Mouse (Mus musculus) heart, embryonic 10.5 days (tissue): Measurements from ENCODE around the gene Trim17. TPM values are rescaled to one million over a fixed set of nuclear protein-coding genes. Genes with fewer than 3 reads are reported as not detected.

Experiments
- DNase-seq: peaks from one replicate; pipeline ENCODE4 v3.0.0-alpha.2; 2017; ENCODE audit warnings: low spot score
- H3K27ac ChIP-seq: fragments of 300-500 bp; sonication (generic); 2 replicates; pipeline ENCODE4 v1.5.1; 2016; ENCODE audit warnings: mild to moderate bottlenecking
- H3K27me3 ChIP-seq: fragments of 300-500 bp; sonication (generic); 2 replicates; pipeline ENCODE4 v1.6.1; 2016; ENCODE audit warnings: mild to moderate bottlenecking; ENCODE audit not compliant: poor library complexity, insufficient read depth, severe bottlenecking
- H3K36me3 ChIP-seq: fragments of 300-500 bp; sonication (generic); 2 replicates; pipeline ENCODE4 v1.6.1; 2016; ENCODE audit warnings: mild to moderate bottlenecking, moderate library complexity
- H3K4me1 ChIP-seq: fragments of 300-500 bp; sonication (generic); 2 replicates; pipeline ENCODE4 v1.6.1; 2016; ENCODE audit warnings: mild to moderate bottlenecking
- H3K4me3 ChIP-seq: fragments of 300-500 bp; sonication (generic); 2 replicates; pipeline ENCODE4 v1.5.1; 2016; ENCODE audit warnings: mild to moderate bottlenecking, moderate library complexity
- H3K9me3 ChIP-seq: fragments of 300-500 bp; sonication (generic); 2 replicates; pipeline ENCODE4 v1.6.1; 2016; ENCODE audit warnings: mild to moderate bottlenecking, moderate library complexity
- WGBS: fragments of 180-500 bp; shearing (Covaris S2); methylation state at CpG from one replicate; pipeline ENCODE4 v1.1.7; 2016; 5-methylcytosine and 5-hydroxymethylcytosine counted together
- polyA plus RNA-seq: library from polyadenylated mRNA; unstranded; fragments of >200 nt; fragmentation: Nextera tagmentation; extraction: Ambion mirVana; gene quantifications from 2 replicates; pipeline ENCODE4 v1.2.1, GENCODE M21; 2016

Gene Trim17
- polyA plus RNA-seq, 1 experiment from 2014 or later: 0.75 TPM

- Histone ChIP-seq H3K9me3 (no peaks in the 10 kb centered on the region), H3K4me1 (peaks cover 20% of the 10 kb centered on the region), H3K27ac (no peak overlapping the region; the same call in 1 of the 2 replicates), H3K27me3 (peaks cover under 1% of the 10 kb centered on the region; the same call in 1 of the 2 replicates), H3K36me3 (peaks cover 30% of the 10 kb centered on the region), H3K4me3 (no peak overlapping the region)
- WGBS: 59% methylated on average over 4 of the region's 4 CpGs
- DNase-seq: no peak
Observed at GRCm38 (mm10) chr11:58929055-58929454, 25.4 kb upstream of the Trim17 start.

GRCm38 (mm10) chr11:58929641-58930040 lies 24.8 kb upstream of the Trim17 start:
- Histone ChIP-seq H3K9me3 (no peaks in the 10 kb centered on the region), H3K27me3 (no peaks in the 10 kb centered on the region), H3K4me3 (no peak overlapping the region), H3K27ac (no peak overlapping the region), H3K36me3 (peaks cover 36% of the 10 kb centered on the region), H3K4me1 (peaks cover 20% of the 10 kb centered on the region)
- no peak for DNase-seq
- 42% methylated on average over 3 of the region's 3 CpGs for WGBS

GRCm38 (mm10) chr11:58930254-58930653 lies 24.2 kb upstream of the Trim17 start:
- Histone ChIP-seq H3K36me3 (peaks cover 40% of the 10 kb centered on the region), H3K9me3 (no peaks in the 10 kb centered on the region), H3K4me3 (no peak overlapping the region), H3K27ac (no peak overlapping the region), H3K4me1 (peaks cover 20% of the 10 kb centered on the region), H3K27me3 (no peaks in the 10 kb centered on the region)
- no peak for DNase-seq
- 81% methylated on average over 3 of the region's 3 CpGs for WGBS

GRCm38 (mm10) chr11:58931576-58931975 lies 22.9 kb upstream of the Trim17 start:
- Histone ChIP-seq H3K36me3 (peaks cover 51% of the 10 kb centered on the region), H3K27me3 (no peaks in the 10 kb centered on the region)
- 71% methylated on average over 4 of the region's 4 CpGs for WGBS

GRCm38 (mm10) chr11:58937909-58938308 lies 16.6 kb upstream of the Trim17 start:
- Histone ChIP-seq H3K9me3 (no peaks in the 10 kb centered on the region), H3K27me3 (peaks cover 5% of the 10 kb centered on the region; the same call in 1 of the 2 replicates), H3K27ac (peak overlapping the region; percentile 97), H3K36me3 (peaks cover 38% of the 10 kb centered on the region), H3K4me1 (peaks cover 21% of the 10 kb centered on the region), H3K4me3 (peak overlapping the region; percentile 97)
- 2% methylated on average over 13 of the region's 13 CpGs for WGBS
- no peak for DNase-seq

More at GRCm38 (mm10) chr11:58931576-58931975, 22.9 kb upstream of the Trim17 start:
- Histone ChIP-seq H3K4me3 (no peak overlapping the region), H3K4me1 (peaks cover 20% of the 10 kb centered on the region), H3K27ac (no peak overlapping the region), H3K9me3 (no peaks in the 10 kb centered on the region)
- DNase-seq: no peak

- under 1% methylated on average over 95 of the region's 95 CpGs for WGBS
- Histone ChIP-seq H3K9me3 (no peaks in the 10 kb centered on the region), H3K4me1 (peaks cover 21% of the 10 kb centered on the region), H3K4me3 (peak within 1 kb of the TSS; percentile 97), H3K27me3 (peaks cover 5% of the 10 kb centered on the region; the same call in 1 of the 2 replicates), H3K36me3 (peaks cover 32% of the 10 kb centered on the region), H3K27ac (peak within 1 kb of the TSS; percentile 97)
- DNase-seq: peak; percentile 95
Observed at GRCm38 (mm10) chr11:58938322-58939087, 16.0 kb upstream of the Trim17 start, which contains the start of gene Rnf187. TSS of gene Rnf187 (minus strand) at chr11:58938916.

GRCm38 (mm10) chr11:58939088-58939439 lies 15.4 kb upstream of the Trim17 start:
- no peak for DNase-seq
- Histone ChIP-seq H3K27ac (peak overlapping the region; percentile 97), H3K9me3 (no peaks in the 10 kb centered on the region), H3K36me3 (peaks cover 26% of the 10 kb centered on the region), H3K4me1 (peaks cover 21% of the 10 kb centered on the region), H3K4me3 (peak overlapping the region; percentile 97), H3K27me3 (peaks cover 10% of the 10 kb centered on the region)
- 19% methylated on average over 6 of the region's 6 CpGs for WGBS

GRCm38 (mm10) chr11:58944136-58944535 lies 10.3 kb upstream of the Trim17 start:
- peaks cover 48% of the 10 kb centered on the region for H3K27me3 ChIP-seq
- DNase-seq: no peak
- H3K4me1 ChIP-seq: peaks cover under 1% of the 10 kb centered on the region; the same call in 1 of the 2 replicates
- H3K4me3 ChIP-seq: no peak overlapping the region
- no peaks in the 10 kb centered on the region for H3K9me3 ChIP-seq
- no peaks in the 10 kb centered on the region for H3K36me3 ChIP-seq
- WGBS: 82% methylated on average over 5 of the region's 5 CpGs
- no peak overlapping the region for H3K27ac ChIP-seq

GRCm38 (mm10) chr11:58947306-58947705 lies 7.2 kb upstream of the Trim17 start:
- H3K4me3 ChIP-seq: no peak overlapping the region
- peaks cover 79% of the 10 kb centered on the region for H3K27me3 ChIP-seq
- no peaks in the 10 kb centered on the region for H3K9me3 ChIP-seq
- 66% methylated on average over 3 of the region's 3 CpGs for WGBS
- H3K36me3 ChIP-seq: no peaks in the 10 kb centered on the region
- H3K27ac ChIP-seq: no peak overlapping the region
- DNase-seq: no peak
- peaks cover 8% of the 10 kb centered on the region; the same call in 1 of the 2 replicates for H3K4me1 ChIP-seq

- H3K9me3 ChIP-seq: no peaks in the 10 kb centered on the region
- H3K27me3 ChIP-seq: peaks cover 74% of the 10 kb centered on the region
- H3K4me3 ChIP-seq: peak overlapping the region; percentile 58
- H3K27ac ChIP-seq: peak overlapping the region; percentile 74
- H3K36me3 ChIP-seq: no peaks in the 10 kb centered on the region
- DNase-seq: no peak
- WGBS: 22% methylated on average over 23 of the region's 23 CpGs
- peaks cover 8% of the 10 kb centered on the region; the same call in 1 of the 2 replicates for H3K4me1 ChIP-seq
Observed at GRCm38 (mm10) chr11:58947798-58948528, 6.5 kb upstream of the Trim17 start.

- Histone ChIP-seq H3K27me3 (peaks cover 72% of the 10 kb centered on the region), H3K36me3 (no peaks in the 10 kb centered on the region), H3K27ac (peak within 1 kb of the TSS; percentile 74), H3K9me3 (no peaks in the 10 kb centered on the region), H3K4me1 (peaks cover 17% of the 10 kb centered on the region), H3K4me3 (peak within 1 kb of the TSS; percentile 58)
- WGBS: under 1% methylated on average over 48 of the region's 48 CpGs
- DNase-seq: no peak
Observed at GRCm38 (mm10) chr11:58948542-58949479, 5.7 kb upstream of the Trim17 start, which contains the start of gene Hist3h2ba. TSS of gene Hist3h2ba (plus strand) at chr11:58948920.
